Mouse (Mus musculus): Measurements from ENCODE around the gene Trpv2.

DNA sequence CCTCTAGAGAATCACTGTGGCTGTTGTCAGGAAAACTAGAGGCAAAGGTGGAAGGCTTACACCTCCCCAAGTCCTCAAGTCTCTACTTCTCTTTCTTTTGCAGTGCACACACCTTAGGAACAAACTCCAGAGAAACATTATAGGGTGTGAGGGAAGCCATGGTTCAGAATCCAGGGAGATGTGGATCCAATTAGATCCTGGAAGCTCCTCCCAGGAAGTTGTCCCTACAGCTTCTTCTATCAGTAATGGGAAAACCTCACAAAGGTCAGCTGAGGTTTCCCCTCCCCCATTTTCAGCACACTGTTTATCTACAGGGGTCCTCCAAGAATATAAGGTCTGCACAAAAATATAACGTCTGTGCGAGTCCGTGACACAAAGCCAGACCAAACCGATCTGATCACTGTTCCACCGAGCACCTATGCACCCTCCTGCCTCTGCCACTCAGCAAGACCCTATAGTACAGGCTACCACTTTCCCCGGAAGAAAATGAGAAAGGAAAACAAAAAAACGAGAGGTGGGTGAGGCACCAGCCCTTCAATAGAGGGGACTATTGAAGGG, 72.8 kb downstream of the Trpv2 start:
- TF ChIP-seq CTCF (IDR thresholded peaks at IDR 0.05; ENCODE audit: borderline replicate concordance, insufficient read depth, low read depth, low read length) (no peak), POLR2A (IDR thresholded peaks at IDR 0.05; ENCODE audit: borderline replicate concordance, insufficient read depth, low read length) (no peak)

Measured in cerebellum, adult 2 months (tissue).